Mouse (Mus musculus) forebrain, embryonic 12.5 days (tissue): ENCODE measurements around the gene Olfr1444. TPM values are rescaled to one million over a fixed set of nuclear protein-coding genes. Genes with fewer than 3 reads are reported as not detected.

Experiments
- ATAC-seq: fragments of 200-750 bp; cut with Nextera tagmentation; 2 replicates; pipeline ENCODE4 v1.8.0; 2017; ENCODE audit warnings: moderate TSS enrichment; ENCODE audit not compliant: low FRiP score
- H3K27ac ChIP-seq: fragments of 300-500 bp; sonication (generic); 2 replicates; pipeline ENCODE4 v1.5.1; 2016; ENCODE audit warnings: mild to moderate bottlenecking
- H3K27me3 ChIP-seq: fragments of 300-500 bp; sonication (generic); 2 replicates; pipeline ENCODE4 v1.6.1; 2016; ENCODE audit warnings: mild to moderate bottlenecking
- H3K36me3 ChIP-seq: fragments of 300-500 bp; sonication (generic); replicated peaks from 2 replicates; pipeline ENCODE4 v1.6.1; 2016; ENCODE audit warnings: mild to moderate bottlenecking
- H3K4me1 ChIP-seq: fragments of 300-500 bp; sonication (generic); 2 replicates; pipeline ENCODE4 v1.6.1; 2016
- H3K4me2 ChIP-seq: fragments of 300-500 bp; sonication (generic); 2 replicates; pipeline ENCODE4 v1.6.1; 2016; ENCODE audit warnings: mild to moderate bottlenecking, moderate library complexity
- H3K4me3 ChIP-seq: fragments of 300-500 bp; sonication (generic); replicated peaks from 2 replicates; pipeline ENCODE4 v1.5.1; 2016; ENCODE audit warnings: mild to moderate bottlenecking
- H3K9ac ChIP-seq: fragments of 300-500 bp; sonication (generic); 2 replicates; pipeline ENCODE4 v1.6.1; 2016; ENCODE audit warnings: mild to moderate bottlenecking
- H3K9me3 ChIP-seq: fragments of 300-500 bp; sonication (generic); 2 replicates; pipeline ENCODE4 v1.6.1; 2016
- whole genome bisulfite sequencing: fragments of 180-500 bp; shearing (Covaris S2); methylation state at CpG from one replicate; pipeline ENCODE4 v1.1.7; 2016; 5-methylcytosine and 5-hydroxymethylcytosine counted together
- polyA plus RNA-seq: library from polyadenylated mRNA; unstranded; fragments of >200 nt; fragmentation: Nextera tagmentation; extraction: Ambion mirVana; gene quantifications from 2 replicates; pipeline ENCODE4 v1.2.1, GENCODE M21; 2016

Gene Olfr1444
- polyA plus RNA-seq, 1 experiment from 2014 or later: not detected

- Histone ChIP-seq H3K9me3 (0 out of 2 replicates have a peak, but pooled peaks cover 4% of the 10 kb centered on the region), H3K4me2 (no peak within 1 kb of the TSS), H3K9ac (no peak within 1 kb of the TSS), H3K36me3 (no peaks in the 10 kb centered on the region), H3K4me1 (no peaks in the 10 kb centered on the region), H3K27ac (no peak within 1 kb of the TSS), H3K27me3 (no peaks in the 10 kb centered on the region), H3K4me3 (no peak within 1 kb of the TSS)
- 90% methylated on average over 1 of the region's 1 CpGs for WGBS
- no peak for ATAC-seq
These were observed 46.6 kb downstream of the Olfr1444 start, which contains the start of gene Olfr1447 for GRCm38 (mm10) chr19:12903643-12904042. Gene Olfr1447, minus strand, starts transcription at chr19:12903743.

Other genes with a start within 250 kb of the Olfr1444 start
- not detected in 2 replicates for gene Glyat, start 224.0 kb upstream of the Olfr1444 start, polyA plus RNA-seq
- gene Olfr1442, start 186.8 kb upstream of the Olfr1444 start, polyA plus RNA-seq: not detected in 2 replicates
- not detected in 2 replicates for gene Olfr1443, start 179.2 kb upstream of the Olfr1444 start, polyA plus RNA-seq
- gene Keg1, start 161.5 kb upstream of the Olfr1444 start, polyA plus RNA-seq: not detected in 2 replicates
- 1.8 and 2.2 TPM in 2 replicates for gene Cntf, start 91.7 kb upstream of the Olfr1444 start, polyA plus RNA-seq
- gene Zfp91, start 61.2 kb upstream of the Olfr1444 start, polyA plus RNA-seq: 22.1 and 23.0 TPM in 2 replicates
- gene Lpxn, start 61.1 kb upstream of the Olfr1444 start, polyA plus RNA-seq: 0.87 and 1.1 TPM in 2 replicates
- gene Gm5244, start 10.6 kb upstream of the Olfr1444 start, polyA plus RNA-seq: not detected in 2 replicates
- not detected in 2 replicates for gene Olfr1445, start 26.6 kb downstream of the Olfr1444 start, polyA plus RNA-seq
- gene Olfr1446, start 36.2 kb downstream of the Olfr1444 start, polyA plus RNA-seq: not detected in 2 replicates
- gene Olfr1447, start 46.5 kb downstream of the Olfr1444 start, polyA plus RNA-seq: not detected in 2 replicates
- gene Olfr1448, start 67.1 kb downstream of the Olfr1444 start, polyA plus RNA-seq: not detected in 2 replicates
- gene Olfr1449, start 73.6 kb downstream of the Olfr1444 start, polyA plus RNA-seq: not detected in 2 replicates
- gene Olfr1450, start 93.0 kb downstream of the Olfr1444 start, polyA plus RNA-seq: not detected in 2 replicates
- gene Olfr1451, start 137.7 kb downstream of the Olfr1444 start, polyA plus RNA-seq: not detected in 2 replicates
- not detected in 2 replicates for gene Olfr1453, start 171.0 kb downstream of the Olfr1444 start, polyA plus RNA-seq
- not detected in 2 replicates for gene Olfr1454, start 203.3 kb downstream of the Olfr1444 start, polyA plus RNA-seq
- gene Olfr1457, start 240.6 kb downstream of the Olfr1444 start, polyA plus RNA-seq: not detected in 2 replicates
- gene Olfr1458, start 249.5 kb downstream of the Olfr1444 start, polyA plus RNA-seq: not detected in 2 replicates